Mouse (Mus musculus) megakaryocyte, embryonic 14.5 days (primary cell): ENCODE measurements at regions not wholly inside any gene's neighbourhood (a gene's known extent, or its start where the extent isn't known, plus 50 kb on each side); places are given as distances from the start of the nearest gene placed in this dataset.

Experiments used
- FLI1 ChIP-seq: IDR thresholded peaks from 2 replicates; pipeline ENCODE4 v1.6.1; 2012; ENCODE audit warnings: low read length, inconsistent platforms, mixed read lengths
- GATA1 ChIP-seq: IDR thresholded peaks from 3 replicates; pipeline ENCODE4 v1.6.1; 2012; ENCODE audit warnings: mixed read lengths, low read length, inconsistent platforms, borderline replicate concordance

DNA sequence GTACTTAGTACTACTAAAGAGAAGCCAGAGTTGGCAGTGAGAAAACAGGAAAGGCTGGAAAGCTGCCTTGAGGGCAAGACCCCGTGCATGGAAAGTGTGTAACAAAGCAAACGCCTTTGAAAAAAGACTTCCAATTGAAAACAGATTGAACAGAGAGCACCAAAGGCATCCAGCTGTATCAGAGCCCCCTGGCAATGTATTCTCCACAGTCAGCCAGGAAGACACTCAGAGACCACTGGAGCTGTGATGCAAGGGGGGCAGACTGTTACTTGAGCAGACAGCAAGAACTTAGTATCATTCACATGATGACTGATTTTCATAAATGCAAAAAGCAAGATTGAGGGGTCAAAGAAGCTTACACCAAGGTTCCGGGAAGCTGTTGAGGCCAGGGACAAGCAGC lies 146.2 kb upstream of the Hes1 start:
- TF ChIP-seq GATA1 (no peak), FLI1 (no peak)
